Mouse (Mus musculus) megakaryocyte-erythroid progenitor cell, adult 5-6 weeks (primary cell): ENCODE data around the gene Gtpbp1. TPM values are rescaled to one million over a fixed set of nuclear protein-coding genes. Genes with fewer than 3 reads are reported as not detected.

Source experiments
- ATAC-seq: replicated peaks from 2 replicates; pipeline ENCODE4 v1.8.0; 2016; ENCODE audit warnings: mild to moderate bottlenecking, inconsistent platforms; ENCODE audit not compliant: severe bottlenecking, poor library complexity, low FRiP score, low TSS enrichment
- total RNA-seq, 2 experiments: library from RNA; stranded (forward) in 1 of 2; stranded (reverse) in 1 of 2; fragments of 200-1000, 215-1000 nt in 1 of 2; fragments of >200 nt in 1 of 2; fragmentation: Nextera tagmentation in 1 of 2; gene quantifications; 2 replicates each; pipeline ENCODE4 v1.2.3; 2014 to 2017

The Gtpbp1 gene
- total RNA-seq, 2 experiments from 2014 or later, result 79.3 to 126 TPM

DNA sequence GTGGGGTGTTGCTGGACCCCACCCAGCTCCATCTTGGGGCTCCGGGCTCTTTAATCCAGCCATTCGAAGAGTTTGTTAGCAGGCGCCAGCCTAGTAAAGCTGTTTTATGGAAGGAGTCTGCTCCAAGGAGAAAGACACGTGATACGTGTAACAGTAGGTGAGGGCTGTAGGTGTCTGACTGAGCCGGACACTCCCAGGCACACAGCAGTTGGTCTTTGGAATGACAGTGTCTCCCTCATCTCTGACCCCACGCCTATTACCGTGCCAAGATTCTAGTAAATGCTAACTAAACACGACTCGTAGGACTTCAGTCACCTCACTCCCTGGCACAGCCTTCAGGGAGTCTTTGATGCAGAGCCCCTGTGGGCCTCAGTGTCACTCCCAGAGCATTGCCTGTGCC, 54.7 kb downstream of the Gtpbp1 start:
- no peak for ATAC-seq

DNA sequence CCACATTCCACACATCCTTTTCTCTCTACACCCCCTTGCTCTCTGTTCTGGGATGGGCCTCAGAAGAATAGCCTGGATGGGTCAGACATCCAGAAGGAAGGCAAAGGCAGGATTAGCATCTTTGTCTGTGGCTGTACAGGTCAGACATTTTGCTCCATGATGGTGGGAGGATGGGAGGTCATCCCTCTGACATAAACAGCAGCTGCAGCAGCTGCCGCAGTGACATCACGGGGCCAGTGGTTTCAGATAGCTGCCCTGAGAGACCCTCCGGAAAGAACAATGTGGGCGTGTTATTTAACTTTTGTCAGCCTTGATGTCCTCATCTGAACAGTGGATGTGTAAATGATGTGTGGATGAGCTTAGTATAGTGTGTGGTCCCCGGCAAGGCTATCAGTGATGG, 55.2 kb downstream of the Gtpbp1 start:
- ATAC-seq, result no peak

DNA sequence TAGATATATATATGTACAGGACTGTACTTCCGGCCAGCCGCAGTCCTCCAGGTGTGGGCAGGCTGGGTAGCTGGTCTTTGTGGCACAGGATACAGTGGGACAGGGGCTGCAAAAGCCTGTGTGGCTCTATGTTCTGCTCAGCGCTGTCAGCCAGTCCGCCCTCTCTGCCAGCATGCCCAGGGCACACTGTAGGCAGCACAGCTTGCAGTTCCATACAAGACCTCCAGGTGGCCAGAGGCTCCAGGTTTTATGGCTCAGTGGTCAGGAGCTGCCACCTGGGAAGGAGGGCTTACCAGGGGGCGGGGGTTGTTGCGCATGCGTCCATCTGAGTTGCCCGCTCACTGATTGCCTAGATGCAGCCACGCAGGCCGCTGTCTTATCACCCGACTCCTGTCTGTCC, 57.4 kb downstream of the Gtpbp1 start:
- ATAC-seq, result peak; percentile 51

DNA sequence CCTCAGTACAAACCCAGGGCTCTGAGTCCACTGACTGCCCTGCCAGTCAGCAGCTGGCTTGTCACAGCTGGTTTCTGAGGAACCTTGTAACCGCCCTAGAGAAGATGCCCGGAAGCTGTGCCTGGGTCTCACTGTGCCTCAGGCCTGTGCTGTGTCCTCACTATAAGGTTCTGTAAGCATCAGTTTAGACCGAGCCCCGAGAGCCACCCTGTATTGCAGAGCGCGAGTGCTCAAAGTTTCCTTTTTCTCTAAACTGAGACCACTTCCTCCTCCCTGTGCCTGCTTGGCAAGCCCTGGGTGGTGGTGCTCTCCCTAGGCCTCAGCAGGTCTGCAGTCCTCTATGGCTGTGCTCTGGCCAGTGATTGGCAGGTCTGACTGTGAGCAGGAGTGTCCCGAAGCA, 58.5 kb downstream of the Gtpbp1 start:
- no peak for ATAC-seq

DNA sequence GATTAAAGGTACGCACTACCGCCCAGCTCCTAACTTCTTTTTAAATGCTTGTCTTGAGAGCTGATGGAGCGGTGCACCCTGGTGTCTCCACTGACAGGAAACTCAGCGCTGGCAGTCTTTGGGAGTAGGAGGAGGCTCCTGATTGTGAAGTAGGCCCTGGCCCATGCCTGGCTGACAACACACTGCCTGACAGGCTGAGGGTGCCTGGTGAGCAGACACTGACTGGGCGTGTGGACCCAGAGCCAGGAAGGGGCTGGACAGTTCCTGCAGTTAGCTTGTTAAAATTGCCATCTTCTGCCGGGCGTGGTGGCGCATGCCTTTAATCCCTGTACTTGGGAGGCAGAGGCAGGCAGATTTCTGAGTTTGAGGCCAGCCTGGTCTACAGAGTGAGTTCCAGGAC, 59.6 kb downstream of the Gtpbp1 start:
- ATAC-seq, result no peak

DNA sequence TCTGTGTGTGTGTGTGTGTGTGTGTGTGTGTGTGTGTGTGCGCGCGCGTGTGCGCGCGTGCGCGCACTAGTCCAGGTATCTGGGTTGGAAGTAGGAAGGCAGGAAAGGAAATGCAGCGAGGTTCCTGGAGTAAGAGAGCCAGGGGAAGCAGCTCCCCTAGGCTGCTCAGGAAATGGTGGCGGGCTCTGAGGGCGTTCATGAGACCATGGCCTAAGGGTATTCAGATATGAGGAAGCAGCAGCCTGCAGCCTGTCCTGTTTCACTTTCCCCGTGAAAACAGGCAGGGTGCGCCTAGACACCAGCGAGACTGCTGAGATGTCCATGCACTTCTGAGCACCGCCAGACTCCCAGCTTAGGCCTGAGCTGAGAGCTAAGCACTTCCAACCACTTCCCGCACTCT, 61.1 kb downstream of the Gtpbp1 start:
- no peak for ATAC-seq

DNA sequence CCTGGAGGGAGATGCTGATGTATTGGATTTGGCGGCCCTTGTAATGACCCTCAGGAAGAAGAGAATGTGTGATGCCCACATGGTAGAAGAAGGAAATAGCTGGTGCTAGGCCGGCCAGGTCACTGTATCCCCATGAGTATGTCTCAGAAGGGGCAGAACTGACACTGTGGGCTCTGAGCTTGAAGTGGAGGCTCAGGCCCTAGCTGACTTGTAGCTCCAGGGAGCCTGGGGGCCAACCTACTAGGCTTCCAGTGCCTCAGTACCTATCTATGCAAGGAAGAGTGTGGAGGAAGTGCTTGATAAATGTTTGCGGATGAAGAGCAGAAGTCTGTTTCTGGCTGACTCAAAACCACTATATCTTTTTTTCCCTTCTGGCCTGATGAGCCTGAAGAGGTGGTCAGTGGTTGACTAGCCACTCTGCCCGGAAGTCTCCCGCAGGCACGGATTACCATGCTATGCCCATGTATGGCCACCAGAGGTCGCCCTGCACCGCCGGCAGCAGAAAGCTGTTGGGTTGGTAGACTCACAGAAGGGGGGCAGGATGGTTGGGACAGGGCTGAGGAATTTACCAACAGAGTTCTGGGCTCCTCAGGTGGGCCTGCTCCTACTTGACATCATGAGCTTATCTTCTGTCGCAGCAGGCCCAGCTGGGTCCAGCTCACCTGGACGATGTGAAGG, 62.2 kb downstream of the Gtpbp1 start:
- peak; percentile 80 for ATAC-seq

DNA sequence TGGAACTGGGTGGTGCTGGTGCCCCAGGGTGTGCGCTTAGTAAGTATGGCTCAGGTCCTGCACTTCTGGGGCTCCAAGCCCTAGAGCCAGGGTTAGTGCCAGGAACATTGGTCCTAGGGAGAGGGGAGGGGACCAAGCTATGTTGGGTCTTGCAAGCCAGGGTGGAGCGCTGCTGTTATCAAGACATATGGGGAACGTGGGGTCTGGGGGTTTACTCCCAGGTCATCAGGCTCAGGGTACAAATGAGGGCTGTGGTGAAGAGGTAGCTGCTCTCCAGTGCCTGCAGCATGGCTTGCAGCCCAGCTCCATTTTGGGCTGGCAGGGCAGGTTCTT, 62.7 kb downstream of the Gtpbp1 start:
- ATAC-seq, result no peak; the same call in 1 of the 2 replicates

DNA sequence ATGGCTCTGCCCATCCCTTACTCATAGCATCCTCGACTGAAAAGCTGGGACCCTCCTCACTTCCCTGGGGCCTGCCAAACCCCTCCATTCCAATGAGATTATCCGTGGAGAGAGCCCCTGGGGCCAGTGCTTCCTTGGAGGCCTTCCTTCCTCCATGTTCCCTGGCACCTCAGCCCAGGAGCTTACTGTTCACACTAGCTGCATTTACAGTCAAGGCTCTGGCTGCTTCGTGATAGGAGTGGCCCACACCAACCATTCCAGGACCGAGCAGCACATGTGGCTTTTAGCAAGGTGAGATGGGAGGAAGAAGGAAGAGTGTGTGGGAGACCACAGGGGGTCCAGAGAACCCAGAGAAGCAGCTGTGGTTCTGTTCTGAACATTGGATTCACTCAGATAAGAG, 63.2 kb downstream of the Gtpbp1 start:
- no peak for ATAC-seq

DNA sequence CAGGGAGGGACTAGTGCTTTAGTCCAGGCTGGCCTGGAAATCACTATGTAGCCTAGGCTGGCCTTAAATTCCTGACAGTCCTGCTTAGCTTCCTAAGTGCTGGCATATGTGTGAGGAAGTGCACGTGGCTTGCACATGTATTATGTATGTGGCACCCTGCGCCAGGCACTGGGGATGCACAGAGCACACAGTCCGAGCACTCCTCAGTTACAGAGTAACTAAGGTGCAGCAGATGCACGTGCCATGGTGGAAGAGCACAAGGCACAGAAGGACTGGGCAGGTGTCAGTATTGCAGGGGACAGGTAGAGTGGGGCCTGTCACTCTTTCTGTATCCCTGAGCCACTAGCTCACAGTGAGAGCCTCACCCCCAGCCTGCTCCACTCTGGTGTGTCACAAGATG, 64.5 kb downstream of the Gtpbp1 start:
- no peak for ATAC-seq

DNA sequence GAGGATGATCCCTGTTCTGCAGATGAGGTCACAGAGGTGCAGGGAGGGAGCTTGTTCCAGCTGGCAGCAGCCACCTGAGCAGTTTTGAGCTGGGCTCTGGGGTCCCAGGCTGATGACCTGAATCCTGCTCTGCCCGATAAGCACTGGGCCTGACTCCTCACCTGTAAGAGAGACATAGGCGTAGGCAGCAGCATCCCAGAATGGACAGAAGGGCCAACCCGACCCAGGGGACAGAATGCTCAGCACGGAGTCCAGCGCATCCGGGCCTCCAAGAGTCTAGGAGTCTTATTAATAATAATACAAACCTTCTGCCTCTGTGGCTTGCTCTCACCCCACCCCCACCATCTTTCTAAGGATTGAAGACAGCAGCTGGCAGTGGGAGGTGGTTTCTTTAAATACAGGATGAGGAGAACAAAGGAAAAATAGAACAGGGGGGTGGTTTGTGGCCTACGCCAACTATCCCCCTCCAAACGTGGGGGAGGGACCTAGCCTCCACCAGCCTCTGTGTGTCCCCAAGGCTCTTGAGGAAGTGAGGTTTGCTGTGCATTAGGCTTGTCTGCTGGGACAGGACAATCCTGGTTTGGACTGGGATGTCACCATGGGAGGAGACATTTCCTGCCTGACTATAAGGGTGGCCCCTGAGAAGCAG, 65.5 kb downstream of the Gtpbp1 start:
- ATAC-seq, result no peak

DNA sequence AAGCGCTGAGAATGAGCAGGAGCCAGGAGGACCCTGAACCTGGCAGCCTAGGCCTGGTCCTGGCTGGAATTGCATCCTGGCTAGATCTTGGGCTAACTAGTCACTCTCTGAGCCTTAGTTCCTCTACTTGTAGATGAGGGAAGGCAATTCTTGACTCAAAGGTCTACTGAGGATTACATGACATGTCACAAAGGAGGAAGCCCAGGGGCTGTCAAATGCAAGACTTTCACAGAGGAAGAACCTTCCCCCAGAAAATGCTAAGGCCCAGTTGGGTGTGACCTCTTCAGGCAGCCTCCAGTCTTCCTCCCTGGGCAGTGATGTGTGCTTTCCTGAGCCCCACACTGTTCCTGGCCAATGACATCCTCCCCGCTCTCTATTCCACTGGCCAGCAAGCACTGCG, 66.5 kb downstream of the Gtpbp1 start:
- no peak for ATAC-seq

DNA sequence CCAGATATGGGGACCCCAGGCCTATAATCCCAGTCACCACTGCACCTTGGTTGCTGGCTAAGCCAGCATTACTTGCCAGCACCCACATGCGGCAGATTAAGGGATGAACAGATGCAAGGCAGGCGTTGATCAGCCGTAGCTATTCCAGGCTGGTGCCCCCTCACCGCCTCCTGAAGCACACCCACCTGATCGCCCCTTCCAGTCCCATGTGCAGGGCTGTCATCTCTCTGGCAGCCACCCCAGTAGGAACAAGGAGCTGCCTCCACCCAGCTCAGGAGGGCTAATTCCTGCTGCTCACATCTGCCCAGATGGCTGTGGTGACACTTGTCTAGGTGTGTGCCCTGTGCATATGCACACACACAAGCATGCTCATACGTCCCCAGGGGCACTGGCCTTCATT, 70.3 kb downstream of the Gtpbp1 start:
- ATAC-seq, result no peak

DNA sequence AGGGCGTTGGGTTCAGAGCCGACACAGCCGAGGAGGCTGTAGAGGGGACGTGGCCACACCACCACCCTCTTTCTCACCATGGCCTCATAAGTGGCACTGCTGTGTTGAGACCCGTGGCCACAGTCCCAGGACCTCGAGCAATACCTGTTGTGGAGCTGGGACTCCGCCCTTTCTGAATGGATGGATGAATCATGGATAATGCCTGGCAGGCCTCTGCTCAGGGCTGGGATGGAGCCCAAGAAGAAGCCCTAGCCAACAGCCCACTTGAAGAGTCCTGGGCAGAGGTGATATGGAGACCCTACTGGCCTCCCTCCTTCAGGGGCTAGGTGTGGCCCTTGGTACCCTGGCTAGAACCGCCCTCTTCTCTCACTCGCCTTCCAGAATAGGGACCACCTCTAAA, 72.4 kb downstream of the Gtpbp1 start:
- ATAC-seq, result no peak

DNA sequence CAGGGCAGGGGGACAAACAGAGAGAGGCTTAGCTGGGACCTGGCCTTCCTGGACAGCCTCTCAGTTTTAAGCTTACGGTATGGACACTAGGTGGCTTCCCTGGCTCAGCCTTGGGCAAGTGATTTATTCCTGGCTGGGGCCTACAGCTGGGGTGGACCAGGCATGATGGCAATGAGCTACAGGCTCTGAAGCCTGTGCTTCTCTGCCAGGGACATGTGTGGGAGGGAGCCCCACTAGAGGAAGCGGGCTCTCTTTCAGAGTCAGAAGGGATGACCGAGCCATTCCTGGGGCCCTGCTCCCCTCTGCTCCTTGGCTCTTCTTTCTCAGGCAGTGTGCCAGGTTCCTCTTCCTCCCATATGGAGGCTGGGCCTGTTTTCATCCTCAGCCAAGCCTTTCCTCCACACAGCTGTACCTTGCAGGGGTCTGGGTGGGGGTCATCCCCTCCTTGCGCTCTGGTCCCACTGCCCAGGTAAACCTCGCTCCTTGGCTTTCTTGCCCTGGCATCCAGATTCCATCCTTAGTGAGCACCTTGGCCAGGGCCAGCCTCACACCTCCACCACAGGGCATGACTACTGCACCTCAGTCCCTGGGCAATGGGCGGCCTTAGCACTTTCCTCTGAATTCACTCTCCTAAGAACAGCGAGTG, 73.1 kb downstream of the Gtpbp1 start:
- no peak for ATAC-seq

DNA sequence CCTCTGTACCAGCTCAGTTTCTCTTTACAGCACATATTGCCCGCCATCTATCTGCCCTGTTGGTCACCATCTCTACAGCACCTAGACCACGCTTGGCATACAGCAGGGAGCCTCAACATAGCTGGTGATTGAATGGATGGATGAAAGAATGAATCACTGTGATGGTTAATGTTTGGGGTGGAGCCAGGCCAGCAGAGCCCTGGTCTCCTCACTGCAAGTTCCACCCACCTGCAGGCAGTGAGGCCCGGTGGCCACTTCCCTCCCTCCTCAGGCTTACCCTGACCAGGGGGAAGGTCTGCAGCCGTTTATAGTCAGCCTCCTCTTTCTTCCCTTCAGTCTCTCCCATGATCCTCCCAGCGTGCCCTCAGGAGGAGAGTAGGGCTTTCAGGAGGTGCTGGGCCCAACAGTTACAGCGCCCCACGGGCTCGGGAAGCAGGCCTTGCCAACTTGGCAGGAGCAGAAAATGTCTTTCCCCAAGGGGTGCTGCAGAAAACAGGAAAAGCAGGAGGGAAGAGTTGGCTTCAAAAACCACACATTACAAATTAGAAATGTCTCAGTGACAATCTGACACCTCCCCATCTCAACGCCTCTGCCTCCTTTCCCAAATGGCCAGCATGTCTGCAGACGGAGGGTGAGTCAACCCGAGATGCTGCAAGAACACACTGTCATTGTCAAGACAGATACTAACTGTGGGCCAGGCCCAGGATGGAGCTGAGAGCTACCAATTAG, 74.1 kb downstream of the Gtpbp1 start:
- ATAC-seq, result no peak

DNA sequence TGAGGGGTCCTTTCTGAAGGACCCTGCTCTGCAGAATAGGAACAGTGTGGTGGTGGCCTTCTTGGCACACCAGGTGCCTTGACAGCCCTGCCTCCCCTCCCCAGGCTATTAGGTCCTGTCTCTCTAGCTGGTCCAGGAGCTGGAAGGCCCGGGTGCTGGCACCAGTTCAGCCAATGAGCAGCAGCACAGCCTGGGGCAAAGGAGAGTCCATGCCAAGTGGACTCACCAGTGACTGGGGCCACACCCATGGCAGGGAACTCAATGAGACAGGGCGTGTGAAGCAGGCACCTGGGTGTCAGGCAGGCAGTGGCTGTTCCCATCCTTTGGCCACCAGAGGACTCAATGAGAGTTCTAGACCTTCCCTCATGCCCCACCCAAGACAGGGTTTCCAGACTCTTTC, 74.7 kb downstream of the Gtpbp1 start:
- ATAC-seq, result no peak

DNA sequence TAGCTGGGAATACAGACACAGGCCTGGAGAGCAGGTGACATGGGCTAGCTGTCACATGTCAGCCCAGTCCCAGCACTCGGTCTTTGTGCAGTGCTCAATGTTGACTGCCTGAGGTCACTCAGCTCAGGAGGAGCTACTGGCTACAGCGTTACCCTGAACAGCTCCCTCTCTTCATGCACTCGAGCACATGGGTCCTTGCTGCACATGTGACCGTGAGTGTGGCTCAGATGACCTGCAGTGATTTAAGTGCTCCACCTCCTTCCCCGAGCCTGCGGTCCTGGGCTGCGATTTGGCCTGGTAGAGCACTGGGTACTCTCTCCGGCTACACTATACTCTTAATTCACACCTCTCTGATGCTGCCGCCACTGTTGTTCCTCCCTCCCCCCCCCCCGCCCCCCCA, 75.5 kb downstream of the Gtpbp1 start:
- no peak for ATAC-seq

DNA sequence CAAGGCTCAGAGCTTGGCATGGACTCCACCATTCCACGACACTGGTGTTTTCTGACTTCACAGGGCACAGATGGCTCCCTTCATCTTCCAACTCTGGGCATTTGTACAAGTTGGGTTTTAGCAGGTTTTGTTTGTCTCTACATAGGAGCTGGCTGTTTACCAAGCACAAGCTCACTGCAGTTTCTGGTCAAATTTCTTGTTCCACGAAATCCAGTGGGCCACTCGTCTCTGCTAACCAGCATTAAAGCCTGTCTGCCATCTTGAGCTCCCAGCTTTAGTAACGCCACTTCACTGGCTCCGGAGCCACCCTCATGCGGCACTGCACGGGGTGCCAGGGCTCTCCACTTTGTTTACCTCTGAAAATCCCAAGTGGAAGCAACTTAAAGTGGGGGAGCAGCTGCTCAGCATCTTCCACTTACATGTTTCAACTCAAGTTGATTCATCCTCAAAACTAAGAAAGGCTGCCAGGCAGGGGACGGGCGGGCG, 76.0 kb downstream of the Gtpbp1 start:
- ATAC-seq, result no peak

DNA sequence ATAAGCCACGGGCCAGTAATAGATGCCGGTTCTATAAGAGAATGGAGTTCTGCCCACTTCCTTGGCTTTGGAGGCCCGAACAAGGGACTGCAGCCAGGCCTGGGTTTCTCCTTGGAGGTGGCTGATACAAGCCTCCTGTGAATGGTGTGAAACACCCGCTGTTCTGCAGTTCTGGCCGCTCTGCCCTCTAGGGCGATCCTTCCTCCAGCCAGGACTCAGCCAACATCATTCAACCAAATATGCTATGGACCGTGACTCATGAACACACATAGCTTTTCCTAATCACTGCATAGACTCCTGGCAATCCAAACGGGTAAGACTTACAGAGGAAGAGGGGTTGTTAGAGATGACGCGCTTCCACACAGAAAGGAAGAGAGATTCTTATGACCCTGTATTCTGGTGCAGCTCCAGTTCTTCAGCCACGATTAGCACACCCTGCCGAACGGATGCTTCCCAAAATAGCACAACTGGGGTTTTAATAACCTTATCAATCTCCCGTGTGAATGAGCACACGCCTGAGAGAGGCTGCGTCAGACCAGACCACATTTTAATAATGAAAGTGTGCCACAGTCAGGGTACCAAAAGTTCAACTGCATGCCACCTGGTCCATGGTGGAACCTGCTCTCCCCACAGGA, 76.8 kb downstream of the Gtpbp1 start:
- no peak for ATAC-seq
